Mouse (Mus musculus) cerebellum, postnatal 4 days (tissue): Measurements from ENCODE around the gene Atpaf2.
"Not testable (repeated sequence)": the region's sequence is repeated elsewhere in the genome, so short reads cannot be mapped to it uniquely, and the experiment has no call there.

Source experiments
- DNase-seq, 2 experiments: peaks; one replicate each; pipeline ENCODE4 v3.0.0; 2022; ENCODE audit warnings: low spot score in 2 of 2, mixed read lengths in 1 of 2

The Atpaf2 gene

DNA sequence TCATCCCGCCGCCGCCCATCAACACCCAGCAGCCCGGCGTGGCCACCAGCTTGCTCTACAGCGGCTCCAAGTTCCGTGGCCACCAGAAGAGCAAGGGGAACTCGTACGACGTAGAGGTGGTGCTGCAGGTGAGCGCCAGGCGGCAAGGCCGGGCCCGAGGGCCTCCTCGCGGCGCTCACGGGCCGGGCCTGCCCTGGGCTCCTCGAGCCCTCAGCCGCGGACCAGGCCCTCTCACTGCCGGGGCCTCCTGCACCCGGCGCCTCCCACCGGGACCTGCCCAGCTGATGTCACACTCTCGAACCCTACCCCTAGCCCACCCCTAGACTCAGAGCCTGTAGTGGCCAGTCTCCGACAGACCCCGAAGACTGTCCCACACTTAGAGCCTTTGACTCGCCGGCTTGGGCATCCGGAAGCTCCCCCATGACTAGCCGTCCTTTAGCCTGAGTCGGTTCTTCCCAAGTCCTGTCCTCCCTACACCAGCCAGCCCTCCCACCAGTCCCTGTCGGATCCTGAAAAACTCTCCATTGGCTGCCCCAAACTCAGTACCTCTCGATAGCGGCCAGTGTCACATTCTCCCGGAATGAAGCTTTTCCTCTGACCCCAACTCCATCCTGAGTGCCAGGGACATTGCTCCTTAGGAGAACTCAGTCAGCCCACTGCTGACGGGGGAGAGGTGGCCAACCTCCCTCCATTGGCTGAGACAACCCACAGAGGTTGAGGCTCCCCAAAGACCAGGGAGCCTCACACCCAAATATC, at the start of gene Atpaf2:
TSS of gene Atpaf2 (minus strand) at position 741 of the 756 bp plus-strand sequence.
- peak in 1 of 2 experiments; percentile 26 for DNase-seq

- no peak for DNase-seq
Measured at GRCm38 (mm10) chr11:60465943-60466380, 47.7 kb upstream of the Atpaf2 start.

DNA sequence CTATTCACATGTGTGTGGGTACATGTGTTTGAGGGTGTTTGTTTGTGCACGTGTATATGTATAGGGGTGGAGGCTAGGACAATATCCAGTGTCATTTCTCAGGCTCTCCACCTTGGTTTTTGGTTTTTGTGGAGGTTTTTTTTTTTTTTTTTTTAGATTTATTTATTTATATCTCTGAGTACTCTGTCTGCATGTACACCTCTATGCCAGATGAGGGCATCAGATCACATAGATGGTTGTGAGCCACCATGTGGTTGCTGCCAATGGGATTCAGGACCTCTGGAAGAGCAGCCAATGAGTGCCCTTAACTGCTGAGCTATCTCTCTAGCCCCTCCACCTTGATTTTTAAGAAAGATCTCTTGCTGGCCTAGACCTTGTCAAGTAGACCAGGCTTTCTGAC, 39.7 kb upstream of the Atpaf2 start:
- no peak for DNase-seq

DNA sequence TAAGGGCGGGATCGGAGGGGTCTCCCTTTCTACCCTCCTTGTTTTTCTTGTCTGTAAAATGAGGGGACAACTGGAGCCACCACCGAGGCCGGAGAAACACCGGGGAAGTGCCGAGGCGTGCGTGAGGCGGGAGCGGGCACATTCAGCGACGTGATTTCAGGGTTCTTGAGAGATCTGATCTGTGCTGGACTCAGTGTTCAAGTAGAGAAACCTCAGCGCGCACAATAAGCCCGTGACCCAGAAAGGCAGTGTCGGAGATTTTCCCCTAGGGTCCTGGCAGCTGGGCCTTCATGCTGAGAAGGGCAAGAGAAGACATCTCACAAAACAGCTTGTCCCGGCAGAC, 36.5 kb upstream of the Atpaf2 start:
- DNase-seq: no peak

DNA sequence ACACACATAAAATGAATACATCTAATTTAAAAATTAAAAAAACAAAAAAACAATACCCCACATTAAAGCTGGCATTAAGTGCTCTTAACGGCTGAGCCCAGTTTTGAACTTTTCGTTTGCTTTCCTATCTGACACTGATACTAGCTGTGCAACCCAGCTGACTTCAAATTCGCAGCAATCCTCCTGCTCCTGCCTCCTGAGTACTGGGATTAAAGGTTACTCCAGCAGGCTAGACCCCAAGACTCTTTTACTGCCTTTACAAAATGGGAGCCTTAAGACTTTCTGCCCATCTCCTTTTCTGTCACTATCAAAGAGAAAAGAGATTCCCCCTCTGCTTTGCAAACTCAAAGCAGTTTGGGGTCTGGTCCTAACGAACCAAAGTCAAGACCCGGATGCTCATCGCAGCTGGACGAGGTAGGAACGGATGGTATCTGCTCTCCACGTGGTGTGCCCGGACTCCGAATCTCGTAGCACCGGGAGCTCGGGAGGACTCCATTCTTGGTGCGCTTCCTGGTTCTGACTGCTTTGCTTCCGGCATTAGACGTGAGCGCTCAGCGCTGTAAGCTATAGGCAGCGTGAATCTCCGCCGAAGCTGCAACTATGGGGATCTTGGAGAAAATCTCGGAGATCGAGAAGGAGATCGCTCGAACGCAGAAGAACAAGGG, 36.0 kb upstream of the Atpaf2 start, which contains the start of gene Drg2:
TSS of gene Drg2 (plus strand) at position 512 of the 665 bp plus-strand sequence.
- peak; percentile 85 to 94 for DNase-seq

- no peak for DNase-seq
Measured at GRCm38 (mm10) chr11:60444007-60444406, 25.8 kb upstream of the Atpaf2 start.

- no peak for DNase-seq
Measured at GRCm38 (mm10) chr11:60442896-60443295, 24.6 kb upstream of the Atpaf2 start.

GRCm38 (mm10) chr11:60440176-60440575, 21.9 kb upstream of the Atpaf2 start:
- DNase-seq: no peak

GRCm38 (mm10) chr11:60439621-60440020, 21.4 kb upstream of the Atpaf2 start:
- DNase-seq: not testable (repeated sequence)

- DNase-seq: no peak
Measured at GRCm38 (mm10) chr11:60436618-60437017, 18.4 kb upstream of the Atpaf2 start.

DNA sequence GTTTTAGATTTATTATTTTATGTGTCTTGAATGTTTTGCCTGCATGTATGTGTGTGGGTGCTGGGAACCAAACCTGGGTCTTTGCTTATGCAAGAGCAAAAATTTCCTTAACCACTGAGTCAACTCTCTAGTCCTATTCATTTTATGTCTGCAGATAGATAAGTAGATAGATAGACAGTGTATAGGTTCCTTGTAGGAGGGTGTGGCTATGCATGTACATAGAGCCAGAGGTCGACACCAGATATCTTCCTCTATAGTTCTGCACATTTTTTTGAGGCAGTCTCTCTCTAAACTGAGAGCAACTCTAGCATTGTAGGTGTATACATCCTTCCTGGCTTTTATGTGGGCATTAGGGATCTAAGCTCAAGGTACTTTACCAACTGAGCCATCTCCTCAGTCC, 16.9 kb upstream of the Atpaf2 start:
- DNase-seq: no peak

DNA sequence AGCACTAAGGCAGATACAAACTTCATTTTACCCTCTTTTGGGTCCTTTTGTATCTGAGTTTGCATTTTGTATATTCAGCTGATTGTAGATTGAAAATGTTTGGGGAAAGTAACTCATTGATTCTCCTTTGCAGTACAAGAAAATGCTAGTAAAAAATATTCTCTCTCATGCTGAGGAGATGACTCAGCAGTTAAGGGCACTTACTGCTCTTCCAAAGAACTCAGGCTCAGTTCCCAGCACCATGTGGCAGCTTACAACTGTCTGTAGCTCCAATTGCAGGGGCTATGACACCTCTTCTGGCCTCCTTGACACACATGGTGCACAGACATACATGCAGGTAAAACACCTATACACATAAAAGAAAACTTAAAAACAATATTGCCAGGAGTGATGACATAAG, 15.2 kb upstream of the Atpaf2 start:
- no peak for DNase-seq

DNA sequence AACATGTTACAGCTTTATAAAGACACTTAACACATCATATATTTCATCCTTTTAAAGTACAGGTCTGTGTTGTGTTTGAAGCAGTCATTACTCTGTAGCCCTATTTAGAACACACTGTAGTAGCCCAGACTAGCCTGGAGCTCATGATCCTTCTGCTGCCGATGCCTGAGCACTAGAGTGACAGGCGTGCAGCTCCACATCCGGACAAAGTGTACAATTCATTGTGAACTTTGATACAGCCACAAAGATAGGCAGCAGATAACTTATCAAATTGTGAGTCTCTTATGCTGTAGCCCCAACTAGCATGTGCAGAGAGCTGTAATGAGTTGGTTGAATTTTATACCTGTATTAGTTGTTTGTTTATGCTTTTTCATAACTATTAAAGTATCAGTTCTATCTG, 9.4 kb upstream of the Atpaf2 start:
- DNase-seq: no peak

- no peak for DNase-seq
Measured at GRCm38 (mm10) chr11:60426417-60426816, 8.2 kb upstream of the Atpaf2 start.

GRCm38 (mm10) chr11:60423006-60423405, 4.7 kb upstream of the Atpaf2 start:
- DNase-seq: no peak

GRCm38 (mm10) chr11:60422046-60422668, 3.9 kb upstream of the Atpaf2 start:
- no peak for DNase-seq

DNA sequence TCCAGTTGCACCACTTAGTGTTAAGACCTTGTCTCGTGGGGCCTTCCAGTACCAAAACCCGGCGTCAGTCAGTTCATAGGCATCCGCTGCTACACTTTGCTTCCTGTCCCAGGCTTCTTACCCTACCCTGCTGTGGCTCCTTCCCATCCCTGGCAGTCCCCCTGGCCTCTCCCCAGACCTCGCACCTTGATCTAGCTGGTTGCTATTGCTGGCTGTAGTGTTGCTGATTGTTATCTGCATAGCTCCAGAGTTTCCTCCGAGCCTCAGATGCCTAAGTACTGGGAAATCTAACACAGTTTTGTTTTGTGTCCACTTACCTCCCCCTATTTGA, 181 bp upstream of the Atpaf2 start:
- no peak for DNase-seq

DNA sequence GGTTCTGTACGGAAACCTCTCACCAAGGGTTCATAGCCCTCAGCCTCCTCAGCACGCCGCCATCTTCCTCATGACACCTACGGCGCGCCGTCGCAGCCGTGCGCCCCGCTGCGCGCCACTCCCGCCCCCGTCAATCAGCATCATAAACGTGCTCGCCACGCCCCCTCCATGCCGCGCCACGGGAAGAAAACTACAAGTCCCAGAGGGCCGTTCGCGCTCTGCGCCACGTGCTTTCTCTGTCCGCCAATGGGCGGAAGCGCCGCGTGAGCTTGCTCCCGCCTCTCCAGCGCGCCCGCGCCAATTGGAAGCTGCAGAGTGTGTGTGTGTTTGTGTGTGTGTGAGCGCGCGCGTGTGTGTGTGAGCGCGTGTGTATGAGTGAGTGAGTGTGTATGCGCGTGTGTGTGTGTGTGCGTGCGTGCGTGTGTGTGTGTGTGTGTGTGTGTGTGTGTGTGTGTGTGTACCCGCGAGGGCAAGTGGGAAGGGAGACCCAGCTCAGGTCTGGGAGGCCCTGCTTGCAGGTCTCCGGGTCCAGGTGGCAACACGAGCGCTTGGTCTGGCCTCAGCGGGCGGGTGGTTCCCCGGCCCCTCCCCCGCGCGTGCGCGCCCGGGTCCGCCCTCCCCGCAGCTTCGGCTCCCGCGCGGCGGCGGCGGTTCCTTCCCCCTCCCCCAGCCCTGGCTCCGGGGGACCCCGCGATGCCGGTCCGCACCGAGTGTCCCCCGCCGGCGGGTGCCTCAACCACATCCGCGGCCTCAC, 1.1 kb downstream of the Atpaf2 start, which contains the start of gene Gid4:
TSS of gene Gid4 (plus strand) at position 183 of the 754 bp plus-strand sequence.
- peak; percentile 98 to 99 for DNase-seq

DNA sequence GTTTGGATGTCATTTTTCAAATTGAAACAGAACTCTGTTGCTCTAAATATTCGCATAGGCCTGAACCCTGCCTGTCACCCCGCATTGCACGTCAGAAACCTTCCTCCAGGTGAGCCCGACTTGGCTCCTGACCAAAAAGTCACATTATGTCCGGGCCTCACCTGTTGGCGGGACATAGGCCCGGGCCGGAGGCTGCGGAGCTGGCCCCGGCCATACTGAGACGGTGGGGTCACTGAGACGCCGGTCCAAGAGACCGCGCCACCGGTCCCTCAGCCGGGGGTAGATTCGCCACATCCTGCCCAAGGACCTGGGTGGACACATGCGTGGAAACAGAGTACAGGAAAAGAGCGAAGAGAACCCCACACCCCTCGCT, 1.7 kb downstream of the Atpaf2 start:
- DNase-seq: peak in 1 of 2 experiments; percentile 30

DNA sequence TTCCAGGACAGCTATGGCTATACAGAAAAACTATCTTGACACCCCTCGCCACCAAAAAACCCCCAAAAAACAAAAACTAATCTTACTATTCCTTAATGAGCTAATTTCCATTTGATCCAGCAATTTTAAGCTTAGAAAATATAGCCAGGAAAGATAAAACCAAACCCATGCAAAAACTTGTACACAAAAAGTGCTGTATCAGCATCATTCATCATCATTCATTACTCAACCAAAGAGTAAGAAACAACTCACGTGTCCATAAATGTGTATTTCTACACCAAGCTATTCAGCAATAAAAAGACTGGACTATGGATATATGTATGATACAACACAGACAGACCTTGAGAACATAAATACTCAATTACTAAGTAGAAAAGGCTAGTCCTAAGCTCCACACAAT, 5.3 kb downstream of the Atpaf2 start:
- no peak for DNase-seq

GRCm38 (mm10) chr11:60412173-60412572, 6.1 kb downstream of the Atpaf2 start:
- DNase-seq: peak in 1 of 2 experiments; percentile 65

DNA sequence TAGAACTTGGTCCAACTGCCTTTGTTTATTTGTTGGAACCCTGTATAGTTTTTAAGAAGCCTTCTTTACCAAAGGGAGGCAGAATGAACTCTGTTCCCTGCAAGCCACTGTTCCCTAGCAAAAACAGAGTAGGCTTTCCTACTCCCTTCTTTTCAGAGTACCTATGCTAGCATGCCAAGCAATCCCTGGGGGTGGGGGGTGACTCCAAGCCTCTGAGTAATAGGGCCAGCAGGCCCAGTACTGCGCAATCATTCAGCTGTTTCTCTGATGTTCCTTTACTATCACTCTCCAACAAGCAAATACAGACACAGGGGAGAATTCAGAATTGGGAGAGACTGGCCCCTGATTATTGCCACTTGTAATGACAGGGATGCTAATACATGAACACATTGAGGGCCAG, 11.7 kb downstream of the Atpaf2 start:
- no peak for DNase-seq
